Mouse (Mus musculus) cerebellum, postnatal 14 days (tissue): Measurements from ENCODE around the gene Erbin.

ENCODE experiments used
- DNase-seq, 2 experiments: peaks; one replicate each; pipeline ENCODE4 v3.0.0; 2021; ENCODE audit warnings: mixed read lengths in 2 of 2

The Erbin gene

DNA sequence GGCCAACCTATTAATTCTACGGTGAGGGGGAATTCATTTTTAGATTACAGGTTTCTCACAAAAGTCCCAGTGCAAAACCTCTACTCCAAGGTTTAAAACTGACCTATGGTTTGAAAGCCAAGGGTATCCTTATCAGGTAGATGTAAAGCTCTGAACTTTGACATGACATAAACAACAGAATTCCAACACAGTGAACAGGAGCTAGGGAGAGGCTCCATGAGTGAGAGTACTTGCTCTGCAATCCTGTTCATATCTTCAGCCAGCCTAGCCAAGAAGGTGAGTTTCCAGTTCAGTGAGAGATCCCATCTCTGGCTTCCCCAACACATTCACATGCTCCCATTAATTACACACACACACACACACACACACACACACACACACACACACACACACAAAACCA is 9.7 kb downstream of the Erbin start:
- DNase-seq, result no peak

DNA sequence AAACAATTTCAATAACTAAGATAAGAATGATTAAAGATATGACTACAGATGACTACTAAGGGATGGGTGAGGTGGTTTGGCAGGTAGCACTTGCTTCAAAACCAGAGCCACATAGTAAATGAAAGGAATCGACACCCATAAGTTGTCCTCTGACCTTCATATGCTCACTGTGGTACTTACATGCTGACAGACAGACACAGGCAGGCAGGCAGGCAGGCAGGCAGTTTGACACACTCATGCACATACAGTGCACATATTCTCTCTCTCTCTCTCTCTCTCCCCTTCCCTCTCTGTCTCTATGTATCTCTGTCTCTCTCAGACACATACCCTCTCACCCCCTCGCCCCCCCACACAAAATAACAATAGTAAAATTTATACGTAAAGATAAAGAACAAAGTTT is 10.4 kb downstream of the Erbin start:
- DNase-seq, result no peak

DNA sequence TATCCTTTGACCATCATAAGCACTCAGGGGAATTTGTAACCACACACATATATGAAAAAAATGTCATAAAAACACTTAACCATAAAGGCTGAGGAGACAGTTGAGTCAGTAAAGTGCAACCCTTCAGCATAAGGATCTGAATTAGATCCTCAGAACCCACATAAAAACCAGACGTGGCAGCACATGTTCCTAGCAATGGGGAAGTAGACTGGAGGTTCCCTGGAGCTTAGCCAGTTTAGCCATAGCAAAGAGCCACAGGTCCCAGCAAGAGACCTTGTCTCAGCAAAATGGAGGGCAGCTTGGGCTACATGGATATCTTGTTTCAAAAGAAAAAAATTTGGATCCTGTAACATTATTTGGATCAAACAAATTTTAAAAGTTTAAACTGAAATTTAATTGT is 20.3 kb downstream of the Erbin start:
- no peak for DNase-seq

DNA sequence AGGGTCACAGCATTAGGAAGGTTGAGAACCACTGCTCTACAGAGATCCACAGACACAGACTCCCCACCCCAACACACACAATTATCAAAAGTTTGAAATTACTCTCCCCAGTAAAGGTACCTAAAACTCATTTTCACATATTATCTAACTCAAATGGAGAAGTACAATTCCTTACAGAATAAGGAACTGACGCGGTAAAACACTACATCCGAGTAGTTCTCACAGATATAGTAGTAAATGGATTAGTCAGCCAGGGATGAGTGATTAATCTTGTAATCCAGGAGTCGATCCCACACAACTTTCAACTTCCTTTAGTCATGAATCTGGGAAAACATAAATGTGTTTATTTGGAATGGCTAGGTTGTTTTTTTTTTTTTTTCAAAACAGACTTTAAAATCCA is 22.7 kb downstream of the Erbin start:
- no peak for DNase-seq

DNA sequence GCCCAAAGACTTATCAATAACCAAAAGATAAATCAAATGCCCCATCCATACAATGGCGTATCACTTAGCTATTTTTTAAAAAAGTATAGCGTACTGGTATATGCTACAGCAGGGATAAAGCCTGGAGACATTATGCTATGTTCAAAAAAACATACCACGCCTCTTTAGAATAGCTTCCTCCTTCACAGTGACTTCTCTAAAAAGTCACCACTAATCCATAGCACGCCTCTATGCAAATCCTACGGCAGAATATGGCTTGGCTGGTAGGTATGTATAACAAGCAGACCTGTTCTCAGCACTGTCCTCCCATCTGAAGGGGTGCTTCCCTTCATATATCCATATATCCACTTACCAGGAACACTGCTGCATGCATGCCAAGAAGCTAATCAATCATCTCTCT is 27.2 kb downstream of the Erbin start:
- DNase-seq, result no peak

DNA sequence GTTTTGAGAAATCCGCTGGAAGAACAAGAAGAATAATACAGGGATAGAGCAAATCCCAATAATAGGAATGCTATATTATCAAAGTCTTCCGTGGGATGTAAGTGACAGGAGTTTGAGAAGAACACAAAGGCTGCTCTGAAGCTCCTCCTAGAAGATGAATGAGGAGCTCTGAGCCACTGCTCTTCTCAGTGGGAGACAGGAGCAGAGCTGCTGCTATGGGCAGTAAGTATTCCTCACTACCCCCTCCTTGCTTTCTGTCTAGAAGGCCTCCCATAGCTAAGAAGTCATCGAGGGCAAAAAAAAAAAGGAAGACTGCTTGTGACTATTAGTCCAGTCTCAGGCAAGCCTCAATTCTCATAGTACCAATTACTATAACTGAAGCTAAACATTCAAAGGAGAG is 30.3 kb downstream of the Erbin start:
- no peak for DNase-seq

DNA sequence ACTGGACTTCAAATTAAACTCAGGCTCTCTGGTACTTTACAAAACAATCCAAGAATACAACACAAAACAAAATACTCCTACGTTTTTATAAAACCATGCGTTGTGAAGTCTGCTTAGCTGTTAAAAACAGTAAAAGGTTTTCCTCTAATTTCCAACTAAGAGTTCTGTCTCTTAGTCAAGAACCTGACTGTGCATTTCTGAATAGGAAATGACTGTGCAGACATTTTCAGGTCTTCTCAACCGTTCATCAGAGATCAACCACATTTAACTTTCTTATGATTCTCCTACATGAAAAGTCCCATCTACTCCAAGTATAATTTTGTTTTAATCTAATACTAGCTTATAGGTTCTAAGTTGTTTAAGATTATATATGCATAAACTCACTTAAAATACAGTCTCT is 33.8 kb downstream of the Erbin start:
- no peak for DNase-seq

DNA sequence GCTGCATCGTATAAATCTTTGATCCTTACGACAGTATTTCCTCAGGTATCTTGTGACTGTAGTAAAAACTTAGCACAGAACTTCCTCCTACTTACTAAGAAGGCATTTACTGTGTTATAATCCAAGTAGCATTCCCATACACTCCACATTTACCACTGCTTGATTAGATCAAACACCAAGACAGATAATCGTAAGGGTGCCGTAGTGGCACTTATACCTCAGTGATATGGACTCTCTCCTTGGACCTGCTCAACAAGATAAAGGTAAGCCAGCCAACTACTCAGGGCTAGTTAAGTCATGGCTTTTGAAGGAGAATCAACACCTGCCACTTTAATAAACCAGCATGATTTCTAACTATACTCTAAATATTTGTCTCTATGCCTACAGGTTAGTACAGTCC is 39.1 kb downstream of the Erbin start:
- DNase-seq, result no peak

DNA sequence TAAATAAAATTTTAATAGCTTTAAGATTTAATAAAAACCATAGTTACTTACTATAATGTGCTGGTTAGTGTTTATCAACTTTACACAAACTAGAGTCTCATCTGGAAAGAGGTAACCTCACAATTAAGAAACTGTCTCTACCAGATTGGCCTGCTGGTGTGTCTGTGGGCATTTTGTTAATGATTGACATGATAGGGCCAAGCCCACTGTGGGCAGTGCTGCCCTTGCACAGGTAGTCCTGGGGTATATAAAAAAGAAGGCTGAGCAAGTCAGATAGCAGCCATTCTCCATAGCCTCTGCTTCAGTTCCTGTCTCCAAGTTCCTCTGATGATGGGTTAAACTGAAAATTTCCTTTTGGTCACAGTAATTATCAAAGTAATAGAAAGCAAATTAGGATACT is 43.6 kb downstream of the Erbin start:
- DNase-seq, result no peak

DNA sequence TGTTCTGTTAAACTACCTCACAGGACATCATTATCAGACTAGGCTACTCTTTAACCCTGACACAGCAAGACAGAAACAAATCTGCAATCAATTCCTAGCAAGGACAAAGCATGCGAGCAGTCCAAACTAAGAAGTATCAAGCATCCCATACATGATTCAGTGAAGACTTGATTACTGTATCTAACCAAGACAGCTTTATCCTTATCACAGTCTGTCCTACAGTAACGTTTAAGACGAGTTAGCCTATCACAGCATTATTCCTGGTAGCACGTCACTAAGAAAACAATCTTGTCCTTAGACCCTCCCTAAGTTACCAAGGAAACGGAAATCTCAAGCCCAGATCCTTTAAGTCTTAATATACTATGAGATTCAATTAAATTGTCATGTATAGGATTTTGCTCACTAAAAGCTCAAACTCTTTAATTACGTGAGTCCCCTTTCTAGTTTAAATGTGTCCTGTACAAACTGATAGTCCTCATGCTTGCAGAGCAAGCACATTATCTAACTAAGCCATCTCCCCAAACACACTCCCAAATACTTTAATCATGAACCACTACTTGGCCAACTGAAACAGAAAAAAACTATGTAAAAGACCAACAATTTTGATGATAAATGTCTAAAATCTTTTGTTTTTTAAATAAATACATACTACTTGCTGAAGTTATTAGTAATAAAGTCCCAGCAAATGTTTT is 44.3 kb downstream of the Erbin start:
- DNase-seq, result no peak

DNA sequence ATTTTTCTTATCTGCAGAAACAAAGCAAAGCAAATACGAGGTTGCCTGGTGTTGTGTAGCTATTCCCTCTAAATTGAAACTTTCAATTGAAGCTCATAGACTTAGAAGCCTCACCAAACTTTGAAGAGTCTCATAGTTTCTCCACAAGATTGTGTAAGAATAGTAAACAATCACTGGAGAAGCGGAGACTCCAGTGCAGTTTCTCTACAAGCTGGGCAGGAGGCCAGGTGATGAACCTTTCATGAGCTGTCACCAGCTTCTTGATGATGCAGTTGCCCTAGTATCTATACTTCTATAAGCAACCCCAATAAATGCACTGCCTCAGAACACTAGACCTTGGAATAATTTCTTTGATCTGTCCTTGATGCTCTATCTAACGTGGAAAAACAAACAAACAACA is 49.5 kb downstream of the Erbin start:
- DNase-seq, result peak in 1 of 2 experiments; percentile 12

DNA sequence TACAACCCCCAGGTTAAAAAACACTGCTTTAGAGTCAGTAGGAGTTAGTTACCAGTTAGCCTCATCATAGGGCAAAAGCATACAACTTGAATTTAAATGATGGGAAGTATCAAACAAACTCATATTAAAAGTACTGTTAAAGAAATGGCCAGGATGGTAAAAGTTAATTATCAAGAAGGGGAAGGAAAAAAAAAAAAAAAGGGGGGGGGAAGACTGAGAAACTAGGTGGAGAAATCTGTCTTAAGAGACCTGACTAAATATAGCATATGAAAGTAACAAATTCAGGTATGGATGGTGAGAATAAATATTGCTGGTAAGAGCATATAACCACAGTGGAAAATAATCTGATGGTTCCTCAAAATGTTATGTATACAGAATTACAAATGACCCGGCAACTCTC is 50.2 kb downstream of the Erbin start:
- DNase-seq, result no peak

DNA sequence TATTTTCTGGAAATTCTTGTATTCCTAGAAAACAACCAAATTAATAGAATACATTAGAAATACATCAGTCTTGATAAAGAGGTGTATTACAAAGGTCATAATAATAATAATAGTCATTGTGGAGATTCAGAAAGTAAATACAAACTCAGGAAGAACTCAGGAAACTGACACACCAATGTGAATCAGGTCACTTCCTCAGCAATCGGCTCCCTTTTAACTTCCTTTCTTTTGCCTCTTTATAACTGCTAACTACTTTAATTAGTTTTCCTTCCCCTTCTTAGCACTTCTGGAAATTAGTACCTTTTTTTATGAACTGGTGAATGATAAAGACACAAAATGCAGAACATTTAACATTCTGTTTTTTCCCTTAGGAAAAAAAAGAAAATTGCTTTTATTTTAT is 51.4 kb downstream of the Erbin start:
- DNase-seq, result no peak

DNA sequence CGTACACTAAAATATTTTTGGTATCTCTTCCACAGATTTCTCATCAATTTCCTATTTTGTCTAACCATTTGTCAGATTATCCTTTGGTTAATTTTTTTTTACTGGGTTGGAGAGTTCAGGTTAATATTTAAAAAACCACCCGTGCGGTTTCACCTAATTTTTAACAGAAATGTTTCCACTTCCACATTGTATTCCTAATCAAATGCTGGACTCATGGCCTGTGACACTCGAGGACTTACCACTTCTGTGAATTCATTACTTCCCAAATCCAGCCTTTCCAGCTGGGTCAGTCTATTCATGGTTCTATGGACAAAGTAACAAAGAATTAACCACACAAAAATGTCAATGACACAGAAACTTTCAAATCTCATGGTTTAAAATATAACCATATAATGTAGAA is 58.3 kb downstream of the Erbin start:
- DNase-seq, result no peak

DNA sequence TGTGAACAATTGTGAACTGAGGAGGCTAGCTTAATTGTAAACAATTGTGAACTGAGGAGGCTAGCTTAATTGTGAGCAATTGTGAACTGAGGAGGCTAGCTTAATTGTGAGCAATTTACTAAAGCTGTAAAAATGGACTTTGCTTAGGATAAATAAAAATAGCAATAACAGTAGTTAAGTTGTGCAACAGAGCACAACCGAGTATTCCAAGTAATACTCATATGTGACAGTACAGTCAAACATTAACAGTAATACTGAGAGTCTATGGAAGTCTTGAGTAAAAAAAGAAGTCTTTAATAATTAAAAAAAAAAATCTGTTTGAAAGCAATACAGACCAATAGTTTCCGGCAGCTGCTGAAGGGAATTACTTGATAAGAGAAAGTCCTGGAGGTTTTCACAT is 61.3 kb downstream of the Erbin start:
- DNase-seq, result no peak

DNA sequence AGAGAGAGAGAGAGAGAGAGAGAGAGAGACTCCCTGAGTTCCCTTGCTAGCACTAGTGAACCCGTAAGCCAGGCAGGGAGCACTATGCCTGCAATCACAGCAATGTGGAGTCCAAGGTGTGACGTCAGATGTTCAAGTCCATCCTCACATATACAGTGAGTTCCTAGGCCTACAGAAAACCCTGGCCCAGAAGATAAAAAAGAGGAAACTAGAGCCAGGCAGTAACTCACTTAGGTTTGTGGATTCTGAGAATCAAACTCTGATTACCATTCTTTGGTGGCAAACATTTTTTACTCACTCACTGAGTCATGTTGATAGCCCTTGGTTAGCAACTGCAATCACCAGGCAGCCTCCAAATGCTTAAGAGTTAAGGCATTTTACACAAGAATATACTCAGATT is 72.7 kb downstream of the Erbin start:
- DNase-seq, result no peak

DNA sequence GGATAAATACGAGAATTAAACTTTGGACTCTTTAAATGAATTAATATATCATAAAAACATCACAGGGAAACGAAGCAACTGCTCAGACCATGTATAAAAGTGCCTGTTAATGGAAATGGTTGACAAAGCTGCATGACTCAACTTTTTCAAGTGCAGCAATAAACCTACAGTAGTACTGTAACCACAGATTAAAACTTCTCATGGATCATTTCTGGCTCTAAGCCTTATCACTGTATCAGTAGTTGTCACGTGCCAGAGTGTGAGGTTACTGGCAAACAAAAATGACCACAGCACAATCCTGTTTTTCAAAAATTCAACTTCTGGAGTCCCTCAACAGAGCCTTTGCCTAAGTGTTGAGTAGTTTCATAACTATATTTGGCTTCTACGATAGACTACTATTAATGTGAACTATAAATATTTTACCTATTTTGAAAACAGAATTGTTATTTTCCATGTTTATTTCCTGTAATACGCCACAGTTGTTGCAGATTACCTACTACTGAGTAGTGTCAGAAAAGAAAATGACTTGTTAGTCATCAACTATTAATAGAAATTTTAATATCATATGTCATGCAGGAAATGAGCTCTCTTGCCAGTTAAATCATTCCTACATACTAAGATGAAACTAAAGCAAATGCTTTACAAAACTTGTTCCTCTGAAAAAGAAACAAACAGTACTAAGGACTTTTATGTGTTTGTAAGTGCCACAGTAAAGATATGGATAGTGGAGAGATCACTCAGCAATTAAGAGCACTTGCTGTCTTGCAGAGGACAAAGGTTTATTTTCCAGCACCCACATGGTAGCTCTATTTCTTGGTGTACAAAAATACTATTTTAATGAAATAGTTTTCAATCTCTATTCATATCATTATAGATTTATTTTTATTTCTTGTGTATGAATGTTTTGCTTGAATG is 78.8 kb downstream of the Erbin start:
- no peak for DNase-seq

DNA sequence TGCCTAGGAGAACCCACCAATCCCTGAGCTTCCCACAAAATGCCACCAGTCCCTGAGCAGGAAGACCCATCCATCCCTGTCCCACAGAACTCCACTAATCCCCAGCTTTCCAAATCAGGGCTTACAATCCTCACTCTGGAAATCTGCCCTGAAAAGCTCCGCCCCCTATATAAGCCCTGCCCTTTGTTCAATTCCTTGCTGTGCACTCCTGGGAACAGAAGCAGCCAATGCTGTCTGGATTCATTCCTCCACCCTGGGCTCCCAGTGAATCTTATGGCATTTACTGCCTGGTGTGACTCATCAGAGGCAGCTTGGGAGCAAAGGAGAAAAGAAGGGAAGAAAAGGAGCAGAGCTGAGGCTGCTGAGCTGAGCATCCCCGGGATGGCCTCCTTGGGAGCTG is 81.7 kb downstream of the Erbin start:
- DNase-seq, result no peak

DNA sequence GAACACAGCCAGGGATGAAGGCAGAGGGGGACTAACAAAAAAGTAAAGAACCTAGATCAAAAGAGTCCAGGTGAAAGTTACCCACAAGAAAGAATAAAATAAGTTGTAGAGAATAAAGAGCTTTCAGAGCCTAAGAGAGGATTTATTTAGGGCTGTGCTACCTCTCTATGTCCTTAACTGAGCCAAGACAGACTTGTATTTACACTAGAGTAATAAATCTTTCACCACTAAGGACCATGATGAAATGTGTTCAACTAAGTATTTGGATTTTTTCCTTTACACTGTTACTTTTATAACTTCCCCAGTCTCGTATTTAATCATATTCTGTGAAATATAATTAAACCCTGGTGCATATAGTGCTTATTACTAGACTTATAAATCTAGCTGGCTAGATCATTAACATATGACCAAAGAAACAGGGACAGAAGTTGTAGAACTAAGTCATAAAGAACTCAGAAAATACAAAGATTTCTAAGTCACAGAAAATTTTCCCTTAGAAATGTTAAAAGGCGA is 90.6 kb downstream of the Erbin start:
- DNase-seq, result no peak

DNA sequence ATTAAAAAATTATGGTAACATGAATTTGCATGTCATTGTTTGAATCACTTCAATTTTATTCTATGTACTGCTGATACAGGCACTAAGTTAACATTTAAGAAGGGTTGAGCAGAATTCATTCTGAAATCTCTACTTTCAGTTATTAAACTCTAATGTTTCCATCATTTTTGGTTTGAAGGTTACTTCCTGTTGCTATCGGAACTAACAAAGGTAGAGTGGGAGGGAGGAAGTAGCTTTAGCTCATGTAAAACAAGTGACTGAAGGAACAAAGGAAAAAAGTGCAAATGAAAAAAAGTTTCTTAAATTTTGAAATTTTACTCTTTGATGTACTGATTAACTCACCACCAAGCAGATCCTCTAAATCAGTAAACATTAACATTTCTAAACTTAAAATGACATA is 98.0 kb downstream of the Erbin start:
- DNase-seq, result no peak

DNA sequence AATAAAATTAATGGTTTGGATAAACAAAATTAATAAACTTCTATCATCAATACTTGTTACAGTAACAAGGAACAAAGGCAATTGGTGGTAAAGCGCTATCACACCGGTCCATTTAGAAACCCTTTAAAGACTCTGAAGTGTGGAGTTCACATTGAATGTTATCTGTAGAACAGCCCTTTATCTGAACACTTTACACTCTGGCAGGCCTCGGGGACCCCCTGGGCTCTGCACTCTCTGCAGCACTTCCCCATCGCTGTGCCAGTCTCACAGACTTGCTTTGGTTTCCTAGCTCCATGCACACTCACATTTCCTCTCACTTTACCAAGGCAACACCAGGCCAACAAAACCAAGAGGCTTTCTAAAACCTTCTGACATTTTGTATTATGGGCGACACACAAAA is 100.9 kb downstream of the Erbin start:
- no peak for DNase-seq

DNA sequence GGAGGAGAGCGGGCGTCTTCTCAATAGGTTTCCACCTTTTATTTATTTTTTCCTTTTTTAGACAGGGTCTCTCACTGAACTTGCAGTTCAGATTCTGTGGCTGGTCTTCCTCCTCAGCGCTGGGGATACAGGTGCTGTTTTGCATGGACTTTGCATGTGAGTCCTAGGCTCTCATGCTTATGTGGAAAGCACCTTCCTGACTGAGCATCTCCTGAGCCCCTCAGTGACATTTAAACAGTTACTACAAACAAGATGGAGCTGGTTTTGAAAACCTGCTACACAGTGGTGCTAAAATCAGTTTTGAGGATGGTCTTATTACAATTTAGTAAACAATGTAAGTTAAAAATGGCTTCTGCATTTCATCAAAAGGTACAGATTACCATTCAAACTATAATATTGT is 102.4 kb downstream of the Erbin start:
- no peak for DNase-seq

DNA sequence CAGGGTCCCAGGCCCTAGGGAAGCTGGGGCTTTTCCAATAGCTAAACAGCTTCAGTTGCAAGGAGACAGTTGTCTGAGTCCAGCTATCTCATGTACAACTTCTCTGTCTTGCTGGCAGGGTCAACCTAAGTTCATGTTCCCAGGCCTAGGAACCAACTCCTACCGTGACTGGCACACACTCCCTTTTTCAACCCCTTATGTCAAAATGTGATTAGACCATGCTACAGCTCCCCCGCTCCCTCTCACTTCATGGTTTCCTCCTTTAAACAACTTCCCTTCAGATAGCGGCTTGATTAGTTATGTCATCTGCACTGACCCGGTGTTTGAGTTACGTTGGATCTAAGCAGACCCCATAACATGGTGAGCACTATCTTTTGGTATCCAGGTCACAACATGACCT is 112.8 kb downstream of the Erbin start:
- DNase-seq, result no peak

DNA sequence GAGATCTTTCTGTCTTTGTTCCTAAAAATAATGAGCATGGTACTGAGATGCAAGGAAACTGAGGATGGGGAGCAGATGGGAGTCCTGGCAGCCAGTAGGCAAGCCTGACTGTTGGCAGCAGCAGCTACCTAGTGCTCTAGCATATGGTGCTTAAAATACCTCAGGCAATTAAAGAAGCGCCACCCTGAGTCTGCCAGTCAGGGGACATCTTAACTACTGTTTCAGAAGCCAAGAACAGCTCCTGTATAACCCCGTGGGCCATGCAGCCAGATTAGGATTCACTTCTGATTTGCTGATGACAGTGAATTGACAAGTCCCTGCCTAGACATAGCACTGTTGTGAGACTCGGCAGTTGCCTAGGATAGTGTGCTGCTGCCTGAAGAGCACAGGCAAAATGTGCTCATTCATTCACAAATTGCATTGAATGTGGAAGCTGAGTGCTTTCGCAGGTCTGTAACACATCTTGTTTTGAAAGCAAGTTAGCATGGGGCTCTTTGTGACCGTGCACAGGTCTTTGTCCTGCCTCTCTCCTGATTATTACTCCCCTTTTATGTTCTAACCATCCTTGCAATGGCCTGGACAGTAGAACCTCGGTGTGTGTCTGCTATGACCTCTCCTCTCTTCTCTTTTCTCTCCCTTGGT is 114.0 kb downstream of the Erbin start:
- peak; percentile 73 to 82 for DNase-seq
